ENCODE assay signal across 11 mouse cellular contexts in the genomic region with DNA sequence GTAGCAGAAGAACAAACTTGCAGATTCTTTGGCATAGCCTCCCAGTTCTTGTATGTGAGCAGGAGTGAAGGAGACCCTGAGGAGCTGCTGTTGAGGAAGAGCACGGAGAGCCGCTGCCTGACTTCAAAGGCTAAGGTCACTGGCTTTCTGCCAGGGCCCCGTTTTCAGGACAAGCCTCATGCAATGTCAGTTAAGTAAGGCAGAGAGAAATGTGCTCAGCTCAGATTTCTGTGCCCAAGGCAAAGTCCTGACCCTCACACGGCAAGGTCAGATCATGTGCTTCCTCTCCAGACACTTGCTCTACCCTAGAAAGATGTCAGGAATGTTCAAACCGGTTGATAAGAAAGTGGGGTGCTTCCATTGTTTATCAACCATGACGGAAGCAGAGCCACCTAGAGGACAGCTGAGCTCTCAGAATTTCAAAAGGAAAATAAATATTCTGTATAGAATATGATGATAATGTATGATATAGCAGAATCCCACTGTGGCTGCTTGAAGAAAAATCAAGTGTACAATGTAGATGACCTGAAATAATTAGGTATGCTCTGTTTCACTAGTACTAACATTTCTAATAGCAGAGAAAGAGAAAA. TPM values are rescaled to one million over a fixed set of nuclear protein-coding genes. Genes with fewer than 3 reads are reported as not detected.
A peak's percentile ranks its signal among the peaks of the same experiment; 100 is the strongest.
DNase-seq lines count a peak whose midpoint lies in the region; ATAC-seq and TF ChIP-seq lines count a peak whose summit lies in the region.
"Had no signal": no experiment of that assay in that cellular context is flagged by ENCODE, and none has a peak within 500 bp of the region (broad histone marks: within the 10 kb centered on the region; RNA-seq: fewer than 3 reads in every experiment).

No protein-coding gene starts in this region.

- no peaks in the 10 kb centered on the region for H3K9me3 ChIP-seq in hindbrain, postnatal 0 days (ENCODE audit: low read length)
- H3K9me3 ChIP-seq in hindbrain, embryonic 13.5 days = no peaks in the 10 kb centered on the region

- peaks cover 48% of the 10 kb centered on the region for H3K36me3 ChIP-seq in hindbrain, postnatal 0 days (ENCODE audit: insufficient read depth, low read length)
- H3K36me3 ChIP-seq in hindbrain, embryonic 13.5 days = peaks cover 79% of the 10 kb centered on the region
- H3K36me3 ChIP-seq in thymus, adult 2 months (ENCODE audit: control insufficient read depth, insufficient read depth, low read length) = no peaks in the 10 kb centered on the region

- TF ChIP-seq POLR2A in thymus, adult 2 months (IDR thresholded peaks at IDR 0.05; ENCODE audit: control insufficient read depth, extremely low read depth, insufficient read depth, low read length, poor library complexity) = no peak

- no peaks in the 10 kb centered on the region for H3K27me3 ChIP-seq in hindbrain, postnatal 0 days (ENCODE audit: insufficient read depth, low read length)
- no peaks in the 10 kb centered on the region for H3K27me3 ChIP-seq in hindbrain, embryonic 13.5 days
- no peaks in the 10 kb centered on the region for H3K27me3 ChIP-seq in thymus, adult 2 months (ENCODE audit: control insufficient read depth, insufficient read depth, low read length)

- H3K4me1 ChIP-seq in hindbrain, postnatal 0 days (ENCODE audit: insufficient read depth, low read length) = no peaks in the 10 kb centered on the region
- no peaks in the 10 kb centered on the region for H3K4me1 ChIP-seq in hindbrain, embryonic 13.5 days (replicated peaks)
- no peaks in the 10 kb centered on the region for H3K4me1 ChIP-seq in thymus, adult 2 months (replicated peaks; ENCODE audit: control insufficient read depth, insufficient read depth, low read length)

- 57% methylated on average over 6 of the region's 6 CpGs for WGBS in hindbrain, postnatal 0 days
- 61% methylated on average over 6 of the region's 6 CpGs for WGBS in hindbrain, embryonic 13.5 days
- 69% methylated on average over 6 of the region's 6 CpGs for WGBS in thymus, adult 2 months

- no peak overlapping the region for H3K4me3 ChIP-seq in hindbrain, postnatal 0 days (ENCODE audit: low read length)
- H3K4me3 ChIP-seq in hindbrain, embryonic 13.5 days = no peak overlapping the region
- H3K4me3 ChIP-seq in thymus, adult 2 months (ENCODE audit: control insufficient read depth, insufficient read depth, low read length) = no peak overlapping the region

- intact Hi-C loops in heart, postnatal 10 days (cut with DNase I) = no loop called here

- ATAC-seq in hindbrain, postnatal 0 days = no peak
- no peak for ATAC-seq in hindbrain, embryonic 13.5 days (ENCODE audit: low FRiP score)
- ATAC-seq in monocyte, adult 5-6 weeks (replicated peaks; ENCODE audit: insufficient number of reproducible peaks, low FRiP score, low TSS enrichment, poor library complexity, severe bottlenecking) = no peak

- DNase-seq in hindbrain, postnatal 0 days (ENCODE audit: low spot score) = no peak
- DNase-seq in adrenal gland, adult (ENCODE audit: inconsistent age in 2 of 2, low spot score in 1 of 2) = peak; percentile 90 to 96
- peak; percentile 89 for DNase-seq in adrenal gland, postnatal 14 days
- DNase-seq in heart, postnatal 10 days = peak; percentile 39 to 46
- DNase-seq in layer of hippocampus, adult 8-10 months (ENCODE audit: low spot score in 2 of 2) = no peak
- DNase-seq in thymus, adult 2 months = no peak
- DNase-seq: cerebellum, adult 18-20 months; thymus, postnatal 36 days had no signal

- no peak overlapping the region for H3K4me2 ChIP-seq in hindbrain, postnatal 0 days (ENCODE audit: low read depth, low read length)
- no peak overlapping the region for H3K4me2 ChIP-seq in hindbrain, embryonic 13.5 days

- peak; percentile 42 for TF ChIP-seq CTCF in hindbrain, postnatal 0 days (IDR thresholded peaks at IDR 0.05; ENCODE audit: low read depth)
- no peak for TF ChIP-seq CTCF in thymus, adult 2 months (IDR thresholded peaks at IDR 0.05; ENCODE audit: borderline replicate concordance, control insufficient read depth, extremely low read depth, insufficient read depth, low read length, poor library complexity)

- H3K9ac ChIP-seq in hindbrain, postnatal 0 days (replicated peaks; ENCODE audit: low read length) = no peak overlapping the region
- H3K9ac ChIP-seq in hindbrain, embryonic 13.5 days = no peak overlapping the region

- H3K27ac ChIP-seq in hindbrain, postnatal 0 days = no peak overlapping the region
- no peak overlapping the region for H3K27ac ChIP-seq in hindbrain, embryonic 13.5 days
- no peak overlapping the region for H3K27ac ChIP-seq in thymus, adult 2 months (ENCODE audit: control insufficient read depth, insufficient read depth, low read length)

RNA-seq across cellular contexts. Expression of gene Clec2l, which starts 40.0 kb away (rescaled TPM):
- 114 and 143 TPM in 2 replicates for total RNA-seq in hindbrain, postnatal 0 days (2014; rRNA removed)
- 50.9 and 53.0 TPM in 2 replicates for polyA plus RNA-seq in hindbrain, postnatal 0 days (2015; fragmentation: Nextera tagmentation; extraction: Ambion mirVana)
- polyA plus RNA-seq in hindbrain, embryonic 13.5 days (2015; fragmentation: Nextera tagmentation; extraction: Ambion mirVana) = 8.9 and 11.2 TPM in 2 replicates
- total RNA-seq in adrenal gland, postnatal 14 days (2021) = 3.7 TPM in 2 replicates
- total RNA-seq in heart, postnatal 10 days (2021) = 1 to 10 TPM; 2.8 to 3.3 TPM
- not detected in 3 replicates for total RNA-seq in monocyte, adult 5-6 weeks (2017)
- 10 to 100 TPM; 44.2 to 56.9 (median 49.1) TPM for total RNA-seq in layer of hippocampus, adult 8-10 months (2022)
- 0.67 and 0.93 TPM in 2 replicates for polyA plus RNA-seq in thymus, adult 2 months (2012; rRNA removed)
- total RNA-seq: liver, adult 2 months had no signal
- polyA plus RNA-seq: liver, adult 2 months had no signal

Comparison
In these comparisons a context has a peak if more than half of its experiments do, and no peak if none do; other contexts are left out.
1. DNase-seq: peak in adrenal gland, adult (2 of 2), adrenal gland, postnatal 14 days (single experiment) and heart, postnatal 10 days (2 of 2); none in hindbrain, postnatal 0 days (single experiment), layer of hippocampus, adult 8-10 months (0 of 2) and thymus, adult 2 months (single experiment).